Mouse (Mus musculus) E14TG2a.4 (cell line): Measurements from ENCODE around the gene Gm45716.

Source experiments
- CTCF ChIP-seq: conservative IDR thresholded peaks from 2 replicates; pipeline ENCODE4 v1.5.1; 2014; ENCODE audit warnings: low read length
- NANOG ChIP-seq: IDR thresholded peaks from 2 replicates; pipeline ENCODE4 v1.6.1; 2014; ENCODE audit warnings: borderline replicate concordance, low read length, mixed read lengths

DNA sequence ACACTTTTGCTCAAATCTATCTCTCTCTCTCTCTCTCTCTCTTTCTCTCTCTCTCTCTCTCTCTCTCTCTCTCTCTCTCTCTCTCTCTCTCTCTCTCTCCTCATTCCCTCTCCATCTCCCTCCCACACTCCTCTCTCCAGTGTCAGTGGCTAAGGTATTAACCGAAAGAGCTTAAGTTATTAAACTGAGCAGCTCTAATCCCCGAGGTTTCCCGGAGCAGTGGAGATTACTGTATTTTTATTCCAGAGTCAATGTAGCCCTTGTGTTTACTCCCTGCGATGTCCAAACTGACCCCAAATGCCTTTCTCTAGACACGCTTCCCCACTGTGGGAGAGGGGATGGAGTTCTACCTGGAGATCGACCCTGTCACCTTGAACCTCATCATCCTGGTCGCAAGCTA lies at the start of gene Gm45716:
- TF ChIP-seq CTCF (no peak), NANOG (no peak)
